Mouse (Mus musculus): ENCODE measurements at regions not wholly inside any gene's neighbourhood (a gene's known extent, or its start where the extent isn't known, plus 50 kb on each side); places are given as distances from the start of the nearest gene placed in this dataset.

GRCm38 (mm10) chr1:47112494-47112893 is 219.8 kb upstream of the Slc39a10 start:
- no peak overlapping the region for H3K9ac ChIP-seq (ENCODE audit: low read depth, low read length)
- no peak overlapping the region for H3K27ac ChIP-seq (ENCODE audit: low read depth, low read length)
- no peak overlapping the region for H3K4me2 ChIP-seq (replicated peaks; ENCODE audit: low read depth)
- no peak for TF ChIP-seq CTCF (IDR thresholded peaks at IDR 0.05; ENCODE audit: low read depth)
- no peaks in the 10 kb centered on the region for H3K27me3 ChIP-seq (replicated peaks; ENCODE audit: control insufficient read depth, insufficient read depth, low read length)
- no peaks in the 10 kb centered on the region for H3K36me3 ChIP-seq (ENCODE audit: control insufficient read depth, insufficient read depth)
- no peak for ATAC-seq
- H3K4me3 ChIP-seq (ENCODE audit: low read depth, low read length): no peak overlapping the region
- H3K9me3 ChIP-seq (ENCODE audit: control insufficient read depth): no peaks in the 10 kb centered on the region
- H3K4me1 ChIP-seq (replicated peaks; ENCODE audit: control insufficient read depth, insufficient read depth, low read length): no peaks in the 10 kb centered on the region
- WGBS: 83% methylated on average over 1 of the region's 1 CpGs

GRCm38 (mm10) chr1:47104055-47104454 is 211.4 kb upstream of the Slc39a10 start:
- ATAC-seq: no peak
- 85% methylated on average over 4 of the region's 4 CpGs for WGBS
- H3K27ac ChIP-seq (ENCODE audit: low read depth, low read length): no peak overlapping the region

GRCm38 (mm10) chr1:47103321-47103988 is 210.8 kb upstream of the Slc39a10 start:
- TF ChIP-seq CTCF (IDR thresholded peaks at IDR 0.05; ENCODE audit: low read depth): no peak
- H3K9ac ChIP-seq (ENCODE audit: low read depth, low read length): no peak overlapping the region
- no peaks in the 10 kb centered on the region for H3K27me3 ChIP-seq (replicated peaks; ENCODE audit: control insufficient read depth, insufficient read depth, low read length)
- H3K9me3 ChIP-seq (ENCODE audit: control insufficient read depth): no peaks in the 10 kb centered on the region
- H3K4me3 ChIP-seq (ENCODE audit: low read depth, low read length): no peak overlapping the region
- no peak for ATAC-seq
- no peaks in the 10 kb centered on the region for H3K36me3 ChIP-seq (ENCODE audit: control insufficient read depth, insufficient read depth)
- H3K27ac ChIP-seq (ENCODE audit: low read depth, low read length): no peak overlapping the region
- H3K4me2 ChIP-seq (replicated peaks; ENCODE audit: low read depth): no peak overlapping the region
- H3K4me1 ChIP-seq (replicated peaks; ENCODE audit: control insufficient read depth, insufficient read depth, low read length): no peaks in the 10 kb centered on the region
- 76% methylated on average over 6 of the region's 6 CpGs for WGBS

More at GRCm38 (mm10) chr1:47104055-47104454, 211.4 kb upstream of the Slc39a10 start:
- Histone ChIP-seq H3K4me3 (ENCODE audit: low read depth, low read length) (no peak overlapping the region), H3K9ac (ENCODE audit: low read depth, low read length) (no peak overlapping the region), H3K9me3 (ENCODE audit: control insufficient read depth) (no peaks in the 10 kb centered on the region), H3K36me3 (ENCODE audit: control insufficient read depth, insufficient read depth) (no peaks in the 10 kb centered on the region), H3K27me3 (replicated peaks; ENCODE audit: control insufficient read depth, insufficient read depth, low read length) (no peaks in the 10 kb centered on the region), H3K4me1 (replicated peaks; ENCODE audit: control insufficient read depth, insufficient read depth, low read length) (no peaks in the 10 kb centered on the region), H3K4me2 (replicated peaks; ENCODE audit: low read depth) (no peak overlapping the region)
- no peak for TF ChIP-seq CTCF (IDR thresholded peaks at IDR 0.05; ENCODE audit: low read depth)

GRCm38 (mm10) chr1:47097084-47097996 is 204.7 kb upstream of the Slc39a10 start:
- Histone ChIP-seq H3K9ac (ENCODE audit: low read depth, low read length) (no peak overlapping the region), H3K4me1 (replicated peaks; ENCODE audit: control insufficient read depth, insufficient read depth, low read length) (no peaks in the 10 kb centered on the region), H3K27me3 (replicated peaks; ENCODE audit: control insufficient read depth, insufficient read depth, low read length) (no peaks in the 10 kb centered on the region), H3K9me3 (ENCODE audit: control insufficient read depth) (no peaks in the 10 kb centered on the region), H3K36me3 (ENCODE audit: control insufficient read depth, insufficient read depth) (no peaks in the 10 kb centered on the region), H3K27ac (ENCODE audit: low read depth, low read length) (no peak overlapping the region), H3K4me3 (ENCODE audit: low read depth, low read length) (no peak overlapping the region), H3K4me2 (replicated peaks; ENCODE audit: low read depth) (no peak overlapping the region)
- no peak for ATAC-seq
- TF ChIP-seq CTCF (IDR thresholded peaks at IDR 0.05; ENCODE audit: low read depth): no peak
- 82% methylated on average over 7 of the region's 7 CpGs for WGBS

GRCm38 (mm10) chr1:47094498-47094897 is 201.8 kb upstream of the Slc39a10 start:
- 42% methylated on average over 3 of the region's 3 CpGs for WGBS
- no peaks in the 10 kb centered on the region for H3K36me3 ChIP-seq (ENCODE audit: control insufficient read depth, insufficient read depth)

GRCm38 (mm10) chr1:47093289-47093947 is 200.8 kb upstream of the Slc39a10 start:
- no peak overlapping the region for H3K9ac ChIP-seq (ENCODE audit: low read depth, low read length)
- WGBS: 67% methylated on average over 6 of the region's 6 CpGs
- ATAC-seq: no peak

More at GRCm38 (mm10) chr1:47094498-47094897, 201.8 kb upstream of the Slc39a10 start:
- Histone ChIP-seq H3K27me3 (replicated peaks; ENCODE audit: control insufficient read depth, insufficient read depth, low read length) (no peaks in the 10 kb centered on the region), H3K4me3 (ENCODE audit: low read depth, low read length) (no peak overlapping the region), H3K27ac (ENCODE audit: low read depth, low read length) (no peak overlapping the region), H3K9ac (ENCODE audit: low read depth, low read length) (no peak overlapping the region), H3K4me2 (replicated peaks; ENCODE audit: low read depth) (no peak overlapping the region), H3K9me3 (ENCODE audit: control insufficient read depth) (no peaks in the 10 kb centered on the region), H3K4me1 (replicated peaks; ENCODE audit: control insufficient read depth, insufficient read depth, low read length) (no peaks in the 10 kb centered on the region)
- ATAC-seq: no peak
- TF ChIP-seq CTCF (IDR thresholded peaks at IDR 0.05; ENCODE audit: low read depth): no peak

More at GRCm38 (mm10) chr1:47093289-47093947, 200.8 kb upstream of the Slc39a10 start:
- H3K36me3 ChIP-seq (ENCODE audit: control insufficient read depth, insufficient read depth): no peaks in the 10 kb centered on the region
- TF ChIP-seq CTCF (IDR thresholded peaks at IDR 0.05; ENCODE audit: low read depth): no peak
- H3K4me2 ChIP-seq (replicated peaks; ENCODE audit: low read depth): no peak overlapping the region
- H3K9me3 ChIP-seq (ENCODE audit: control insufficient read depth): no peaks in the 10 kb centered on the region
- no peak overlapping the region for H3K27ac ChIP-seq (ENCODE audit: low read depth, low read length)
- H3K27me3 ChIP-seq (replicated peaks; ENCODE audit: control insufficient read depth, insufficient read depth, low read length): no peaks in the 10 kb centered on the region
- no peak overlapping the region for H3K4me3 ChIP-seq (ENCODE audit: low read depth, low read length)
- no peaks in the 10 kb centered on the region for H3K4me1 ChIP-seq (replicated peaks; ENCODE audit: control insufficient read depth, insufficient read depth, low read length)

All from intestine, postnatal 0 days (tissue).